Mouse (Mus musculus): ENCODE data around the gene Slit3. TPM values are rescaled to one million over a fixed set of nuclear protein-coding genes. Genes with fewer than 3 reads are reported as not detected.
A peak's percentile ranks its signal among the peaks of the same experiment; 100 is the strongest.

Gene Slit3
- polyA plus RNA-seq, 1 experiment: 57.3 TPM

DNA sequence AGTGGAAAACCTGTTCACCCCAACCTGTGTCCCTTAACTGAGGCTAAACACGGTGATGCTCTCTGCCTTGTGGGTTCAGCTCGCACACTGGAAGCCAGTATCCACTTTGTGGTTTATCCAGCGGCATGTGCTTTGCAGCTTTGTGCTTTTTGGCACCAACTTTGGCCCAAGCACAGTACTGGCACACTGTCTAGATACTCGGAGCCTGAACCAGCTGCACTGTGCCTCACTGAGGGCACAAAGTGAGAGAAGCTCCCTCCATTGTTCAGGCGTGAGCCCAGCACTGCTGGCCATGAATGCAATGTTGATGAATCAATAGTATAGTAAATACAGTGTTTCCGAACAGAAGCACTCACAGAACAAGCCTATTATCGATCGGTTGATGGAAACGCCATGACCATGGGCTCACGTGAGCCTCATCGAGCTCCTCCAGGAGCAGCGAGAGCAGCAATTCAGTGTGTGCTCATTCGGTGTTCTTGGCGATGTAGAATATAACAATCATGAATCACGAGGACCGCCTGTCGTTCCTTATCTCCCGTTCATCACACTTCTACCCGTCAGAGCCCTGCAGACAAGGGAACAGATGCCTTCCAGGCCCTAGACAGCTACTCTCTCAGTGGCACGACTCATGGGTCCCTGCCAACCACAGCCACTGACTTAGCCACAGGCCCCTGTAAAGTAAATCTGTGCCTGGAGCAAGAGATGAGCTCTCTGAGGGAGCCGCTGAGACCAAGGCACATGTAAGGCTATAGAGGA is 503.7 kb downstream of the Slit3 start:
- no peak for DNase-seq (ENCODE audit: low read depth)

DNA sequence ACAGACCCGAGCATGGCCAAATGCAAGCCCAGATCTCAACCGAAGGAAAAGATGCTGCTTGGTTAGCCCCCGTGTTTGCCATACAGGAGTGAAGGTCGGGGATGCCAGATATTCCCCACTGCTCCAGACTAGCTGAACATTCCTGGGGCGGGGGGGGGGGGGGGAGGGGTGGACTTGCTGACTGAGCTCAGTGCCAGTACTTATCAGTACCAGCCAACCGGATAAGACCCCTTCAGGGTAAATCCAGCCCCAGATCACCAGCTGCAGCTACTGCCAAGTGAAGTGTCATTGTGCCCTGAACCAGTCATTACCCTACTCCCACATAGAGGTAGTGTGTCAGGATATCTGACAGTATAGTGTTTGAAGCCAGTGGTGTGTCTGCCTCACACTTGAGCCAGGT is 504.6 kb downstream of the Slit3 start:
- no peak for DNase-seq (ENCODE audit: low read depth)

- DNase-seq (ENCODE audit: low read depth): no peak
Measured at GRCm38 (mm10) chr11:35626161-35626885, 505.3 kb downstream of the Slit3 start.

- no peak for DNase-seq (ENCODE audit: low read depth)
Measured at GRCm38 (mm10) chr11:35627815-35628214, 506.8 kb downstream of the Slit3 start.

DNA sequence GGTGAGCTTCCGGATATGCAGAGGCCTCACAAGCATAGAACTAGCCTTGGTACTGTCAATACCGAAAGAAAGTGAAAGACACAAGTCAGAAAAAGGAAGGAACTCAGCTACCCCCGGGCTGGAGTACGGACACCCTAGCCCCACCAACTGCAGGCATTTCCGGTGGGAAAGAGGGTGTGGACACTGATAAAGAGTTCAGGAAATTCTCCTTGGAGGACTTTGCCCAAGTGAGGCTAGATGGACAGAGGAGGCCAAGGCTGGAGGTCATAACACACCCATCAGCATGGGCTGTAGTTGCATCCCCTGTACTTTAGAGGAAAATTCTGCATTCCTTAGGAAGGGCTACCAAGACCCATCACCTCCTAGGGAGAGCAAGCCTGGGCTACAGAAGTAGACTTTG is 511.2 kb downstream of the Slit3 start:
- DNase-seq (ENCODE audit: low read depth): no peak

- DNase-seq (ENCODE audit: low read depth): no peak
Measured at GRCm38 (mm10) chr11:35637102-35637501, 516.1 kb downstream of the Slit3 start.

GRCm38 (mm10) chr11:35638862-35639384 is 517.9 kb downstream of the Slit3 start:
- DNase-seq (ENCODE audit: low read depth): no peak

- no peak for DNase-seq (ENCODE audit: low read depth)
Measured at GRCm38 (mm10) chr11:35639428-35639827, 518.4 kb downstream of the Slit3 start.

DNA sequence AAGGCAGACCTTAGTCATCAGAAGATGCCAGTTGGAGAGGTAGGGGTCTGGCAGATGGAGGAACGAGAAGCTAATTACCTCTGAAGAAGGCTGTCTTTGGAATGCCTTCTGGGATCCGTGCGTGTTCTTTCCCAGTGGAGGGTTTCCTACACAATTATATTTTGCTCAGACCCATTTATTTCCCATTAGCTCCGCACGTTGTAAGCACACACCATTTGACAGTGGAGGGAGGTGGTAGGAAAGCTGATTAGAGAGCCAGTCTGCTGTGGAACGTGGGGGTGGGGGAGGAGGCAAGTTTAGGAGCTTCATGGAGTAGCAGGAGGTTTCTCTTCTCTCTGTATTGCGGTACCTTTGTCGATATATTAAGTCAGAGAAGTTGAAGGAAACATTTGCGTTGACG is 530.3 kb downstream of the Slit3 start:
- no peak for DNase-seq (ENCODE audit: low read depth)

GRCm38 (mm10) chr11:35655836-35656235 is 534.8 kb downstream of the Slit3 start:
- DNase-seq (ENCODE audit: low read depth): no peak

- no peak for DNase-seq (ENCODE audit: low read depth)
Measured at GRCm38 (mm10) chr11:35657582-35657981, 536.6 kb downstream of the Slit3 start.

GRCm38 (mm10) chr11:35660967-35661366 is 539.9 kb downstream of the Slit3 start:
- DNase-seq (ENCODE audit: low read depth): no peak

- DNase-seq (ENCODE audit: low read depth): peak; percentile 63
Measured at GRCm38 (mm10) chr11:35662945-35663344, 541.9 kb downstream of the Slit3 start.

DNA sequence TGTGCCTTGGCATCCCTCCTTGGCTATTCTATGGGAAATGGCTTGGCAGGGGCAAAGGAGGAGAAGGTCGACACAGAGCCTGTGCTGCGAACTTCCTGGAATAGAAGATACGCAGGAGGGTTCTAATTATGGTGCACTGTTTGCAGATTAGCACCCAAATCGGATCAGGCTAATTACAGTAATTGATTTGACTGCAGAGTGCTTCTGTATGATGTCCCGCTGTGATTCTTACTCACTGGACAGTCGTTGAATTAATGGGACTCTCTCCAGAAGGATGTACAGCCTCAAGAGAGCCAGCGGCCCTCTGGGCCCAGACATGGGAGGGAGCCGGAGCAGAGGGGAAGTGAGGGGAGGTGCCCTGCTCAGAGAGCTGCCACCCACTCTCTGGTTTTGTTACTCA is 542.6 kb downstream of the Slit3 start:
- DNase-seq (ENCODE audit: low read depth): no peak

GRCm38 (mm10) chr11:35664991-35665390 is 544.0 kb downstream of the Slit3 start:
- no peak for DNase-seq (ENCODE audit: low read depth)

DNA sequence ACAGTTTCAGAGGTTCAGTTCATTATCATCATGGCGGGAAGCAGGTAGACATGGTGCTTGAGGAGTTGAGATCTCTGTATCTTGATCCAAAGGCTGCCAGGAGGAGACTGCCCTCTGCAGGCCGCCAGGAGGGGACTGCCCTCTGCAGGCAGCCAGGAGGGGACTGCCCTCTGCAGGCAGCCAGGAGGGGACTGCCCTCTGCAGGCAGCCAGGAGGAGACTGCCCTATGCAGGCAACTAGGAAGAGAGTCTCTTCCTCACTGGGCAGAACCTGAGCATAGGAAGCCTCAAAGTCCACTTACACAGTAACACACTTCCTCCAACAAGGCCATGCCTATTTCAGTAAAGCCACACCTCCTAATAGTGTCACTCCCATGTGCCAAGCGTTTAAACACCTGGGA is 546.4 kb downstream of the Slit3 start:
- DNase-seq (ENCODE audit: low read depth): no peak

DNA sequence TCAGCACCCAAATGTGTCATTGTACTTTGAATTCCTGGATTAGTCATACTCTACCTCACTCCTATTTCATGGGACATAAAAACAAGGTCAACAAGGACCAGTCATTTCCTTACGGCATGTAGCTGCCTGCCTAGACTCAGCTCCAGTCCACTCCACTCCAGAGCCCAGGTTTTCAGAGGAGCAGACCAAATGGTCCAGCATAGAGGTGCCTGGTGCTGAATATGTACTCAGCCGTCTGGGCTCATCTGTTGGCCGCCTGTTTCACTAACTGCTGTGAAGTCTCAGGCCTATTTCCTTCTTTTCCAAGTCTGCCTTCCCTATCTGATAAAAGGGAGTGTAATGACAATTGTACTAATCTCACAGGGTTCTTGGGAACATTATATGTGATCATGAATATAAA is 547.1 kb downstream of the Slit3 start:
- no peak for DNase-seq (ENCODE audit: low read depth)

- DNase-seq (ENCODE audit: low read depth): no peak
Measured at GRCm38 (mm10) chr11:35668750-35669149, 547.7 kb downstream of the Slit3 start.

GRCm38 (mm10) chr11:35669536-35669935 is 548.5 kb downstream of the Slit3 start:
- no peak for DNase-seq (ENCODE audit: low read depth)

- no peak for DNase-seq (ENCODE audit: low read depth)
Measured at GRCm38 (mm10) chr11:35670181-35670580, 549.2 kb downstream of the Slit3 start.

- DNase-seq (ENCODE audit: low read depth): no peak
Measured at GRCm38 (mm10) chr11:35670746-35671145, 549.7 kb downstream of the Slit3 start.

DNA sequence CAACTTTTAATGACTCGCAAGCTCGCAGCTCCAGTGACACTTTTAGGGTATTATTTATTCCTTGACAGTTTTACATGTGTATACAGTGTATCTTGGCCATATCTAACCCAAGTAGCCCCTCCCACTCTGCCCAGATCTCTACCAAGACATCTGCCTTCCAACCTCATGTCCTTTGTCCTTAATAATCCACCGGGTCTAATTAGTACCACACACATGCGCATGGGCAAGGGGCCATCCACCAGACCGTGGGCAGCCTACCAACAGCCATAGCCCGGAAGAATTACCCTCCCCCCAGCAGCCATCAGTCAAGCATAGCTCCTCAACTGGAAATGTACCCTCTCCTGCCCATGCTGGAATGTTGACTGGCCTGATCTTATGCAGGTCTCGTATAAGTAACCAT is 552.0 kb downstream of the Slit3 start:
- no peak for DNase-seq (ENCODE audit: low read depth)

GRCm38 (mm10) chr11:35674242-35674641 is 553.2 kb downstream of the Slit3 start:
- DNase-seq (ENCODE audit: low read depth): no peak
